Mouse (Mus musculus): ENCODE measurements around the gene Usp35. TPM values are rescaled to one million over a fixed set of nuclear protein-coding genes. Genes with fewer than 3 reads are reported as not detected.

The Usp35 gene
- total and polyA plus RNA-seq, 2 experiments = 1.0 to 1.5 TPM

- TF ChIP-seq POLR2A (IDR thresholded peaks at IDR 0.05; ENCODE audit: extremely low read depth, insufficient read depth, low read length) (no peak), CTCF (IDR thresholded peaks at IDR 0.05; ENCODE audit: low read depth, low read length) (no peak)
- no peaks in the 10 kb centered on the region for H3K36me3 ChIP-seq (ENCODE audit: control insufficient read depth, insufficient read depth, low read length)
- no peak overlapping the region for H3K9ac ChIP-seq (ENCODE audit: low read depth, low read length)
- no peaks in the 10 kb centered on the region for H3K27me3 ChIP-seq (ENCODE audit: control insufficient read depth, insufficient read depth, low read length)
- H3K79me2 ChIP-seq (ENCODE audit: control insufficient read depth, insufficient read depth, low read length) = no peaks in the 10 kb centered on the region
- no peaks in the 10 kb centered on the region for H3K4me1 ChIP-seq (ENCODE audit: control insufficient read depth, insufficient read depth, low read length)
- no peak overlapping the region for H3K4me3 ChIP-seq (ENCODE audit: insufficient read depth, low read depth, low read length)
- no peak overlapping the region for H3K27ac ChIP-seq (replicated peaks; ENCODE audit: insufficient read depth, low read depth, low read length)
- no peak for DNase-seq (ENCODE audit: extremely low read depth, low read depth, low spot score)
- 85% methylated on average over 2 of the region's 2 CpGs for WGBS
These were observed 30.9 kb downstream of the Usp35 start for GRCm38 (mm10) chr7:97300914-97301313.

DNA sequence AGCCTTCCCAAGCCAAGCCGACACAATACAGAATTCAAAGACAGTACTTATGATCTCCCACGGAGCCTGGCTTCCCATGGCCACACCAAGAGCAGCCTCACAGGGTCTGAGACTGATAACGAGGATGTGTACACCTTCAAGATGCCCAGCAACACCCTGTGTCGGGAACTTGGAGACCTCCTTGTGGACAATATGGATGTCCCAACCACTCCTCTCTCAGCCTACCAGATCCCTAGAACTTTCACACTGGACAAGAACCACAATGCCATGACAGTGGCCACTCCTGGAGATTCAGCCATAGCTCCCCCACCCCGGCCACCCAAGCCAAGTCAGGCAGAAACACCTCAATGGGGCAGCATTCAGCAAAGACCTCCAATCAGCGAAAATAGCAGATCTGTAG lies 32.9 kb downstream of the Usp35 start:
- H3K27ac ChIP-seq (replicated peaks; ENCODE audit: insufficient read depth, low read depth, low read length) = no peak overlapping the region
- no peaks in the 10 kb centered on the region for H3K27me3 ChIP-seq (ENCODE audit: control insufficient read depth, insufficient read depth, low read length)
- no peak overlapping the region for H3K9ac ChIP-seq (ENCODE audit: low read depth, low read length)
- H3K36me3 ChIP-seq (ENCODE audit: control insufficient read depth, insufficient read depth, low read length) = no peaks in the 10 kb centered on the region
- H3K4me3 ChIP-seq (ENCODE audit: insufficient read depth, low read depth, low read length) = no peak overlapping the region
- H3K79me2 ChIP-seq (ENCODE audit: control insufficient read depth, insufficient read depth, low read length) = no peaks in the 10 kb centered on the region
- TF ChIP-seq POLR2A (IDR thresholded peaks at IDR 0.05; ENCODE audit: extremely low read depth, insufficient read depth, low read length) = no peak
- TF ChIP-seq CTCF (IDR thresholded peaks at IDR 0.05; ENCODE audit: low read depth, low read length) = no peak
- 86% methylated on average over 6 of the region's 6 CpGs for WGBS
- H3K4me1 ChIP-seq (ENCODE audit: control insufficient read depth, insufficient read depth, low read length) = no peaks in the 10 kb centered on the region
- DNase-seq (ENCODE audit: extremely low read depth, low read depth, low spot score) = no peak

DNA sequence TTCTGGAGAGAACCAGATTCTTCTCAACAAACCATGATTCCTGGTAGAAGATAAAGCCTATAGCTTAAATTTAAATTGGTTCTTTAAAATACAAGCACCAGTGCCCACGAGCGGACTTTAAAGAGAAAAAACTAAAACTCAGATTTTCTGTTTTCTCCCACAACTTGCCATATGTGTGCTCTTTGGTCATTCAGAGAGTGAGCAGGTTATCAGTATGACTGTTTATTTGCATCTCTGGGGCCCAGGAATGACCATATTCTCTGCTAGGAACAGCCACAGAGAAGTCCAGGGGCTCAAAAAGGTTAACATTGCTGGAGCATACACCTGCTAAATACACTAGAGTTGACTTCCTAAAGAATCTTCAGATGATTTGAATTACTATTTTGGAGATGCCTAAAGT lies 33.5 kb downstream of the Usp35 start:
- WGBS = 91% methylated on average over 2 of the region's 2 CpGs
- Histone ChIP-seq H3K4me3 (ENCODE audit: insufficient read depth, low read depth, low read length) (no peak overlapping the region), H3K9ac (ENCODE audit: low read depth, low read length) (no peak overlapping the region), H3K79me2 (ENCODE audit: control insufficient read depth, insufficient read depth, low read length) (no peaks in the 10 kb centered on the region), H3K27ac (replicated peaks; ENCODE audit: insufficient read depth, low read depth, low read length) (no peak overlapping the region), H3K4me1 (ENCODE audit: control insufficient read depth, insufficient read depth, low read length) (no peaks in the 10 kb centered on the region), H3K27me3 (ENCODE audit: control insufficient read depth, insufficient read depth, low read length) (no peaks in the 10 kb centered on the region), H3K36me3 (ENCODE audit: control insufficient read depth, insufficient read depth, low read length) (no peaks in the 10 kb centered on the region)
- TF ChIP-seq POLR2A (IDR thresholded peaks at IDR 0.05; ENCODE audit: extremely low read depth, insufficient read depth, low read length) (no peak), CTCF (IDR thresholded peaks at IDR 0.05; ENCODE audit: low read depth, low read length) (no peak)
- no peak for DNase-seq (ENCODE audit: extremely low read depth, low read depth, low spot score)

DNA sequence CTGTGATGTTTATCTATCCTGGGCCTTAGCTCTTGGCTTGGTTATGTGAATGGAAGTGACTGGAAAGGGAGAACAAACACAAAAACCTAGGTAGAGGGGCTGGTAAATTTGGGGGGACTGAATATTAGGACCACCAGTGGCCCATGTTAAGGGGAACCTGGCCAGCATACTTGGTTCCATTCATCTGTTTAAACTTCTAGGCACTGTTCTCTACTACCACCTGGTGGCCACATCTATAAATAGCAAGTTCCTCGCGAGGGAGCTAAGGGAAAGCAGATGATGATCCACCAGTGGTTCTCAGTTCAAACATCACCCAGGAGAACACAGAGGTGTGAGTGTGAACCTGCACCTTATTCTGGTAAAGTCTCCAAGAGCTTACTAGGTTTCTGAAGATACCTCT lies 34.4 kb downstream of the Usp35 start:
- Histone ChIP-seq H3K79me2 (ENCODE audit: control insufficient read depth, insufficient read depth, low read length) (no peaks in the 10 kb centered on the region), H3K27ac (replicated peaks; ENCODE audit: insufficient read depth, low read depth, low read length) (no peak overlapping the region), H3K9ac (ENCODE audit: low read depth, low read length) (no peak overlapping the region), H3K36me3 (ENCODE audit: control insufficient read depth, insufficient read depth, low read length) (no peaks in the 10 kb centered on the region), H3K27me3 (ENCODE audit: control insufficient read depth, insufficient read depth, low read length) (no peaks in the 10 kb centered on the region), H3K4me1 (ENCODE audit: control insufficient read depth, insufficient read depth, low read length) (no peaks in the 10 kb centered on the region), H3K4me3 (ENCODE audit: insufficient read depth, low read depth, low read length) (no peak overlapping the region)
- DNase-seq (ENCODE audit: extremely low read depth, low read depth, low spot score) = peak; percentile 22
- 2% methylated on average over 2 of the region's 2 CpGs for WGBS
- TF ChIP-seq CTCF (IDR thresholded peaks at IDR 0.05; ENCODE audit: low read depth, low read length) = peak; percentile 61
- TF ChIP-seq POLR2A (IDR thresholded peaks at IDR 0.05; ENCODE audit: extremely low read depth, insufficient read depth, low read length) = no peak

- Histone ChIP-seq H3K9ac (ENCODE audit: low read depth, low read length) (no peak overlapping the region), H3K4me3 (ENCODE audit: insufficient read depth, low read depth, low read length) (no peak overlapping the region), H3K4me1 (ENCODE audit: control insufficient read depth, insufficient read depth, low read length) (no peaks in the 10 kb centered on the region), H3K27me3 (ENCODE audit: control insufficient read depth, insufficient read depth, low read length) (no peaks in the 10 kb centered on the region), H3K79me2 (ENCODE audit: control insufficient read depth, insufficient read depth, low read length) (no peaks in the 10 kb centered on the region), H3K27ac (replicated peaks; ENCODE audit: insufficient read depth, low read depth, low read length) (no peak overlapping the region), H3K36me3 (ENCODE audit: control insufficient read depth, insufficient read depth, low read length) (no peaks in the 10 kb centered on the region)
- TF ChIP-seq CTCF (IDR thresholded peaks at IDR 0.05; ENCODE audit: low read depth, low read length) (no peak), POLR2A (IDR thresholded peaks at IDR 0.05; ENCODE audit: extremely low read depth, insufficient read depth, low read length) (no peak)
- no peak for DNase-seq (ENCODE audit: extremely low read depth, low read depth, low spot score)
- 53% methylated on average over 2 of the region's 2 CpGs for WGBS
These were observed 34.8 kb downstream of the Usp35 start for GRCm38 (mm10) chr7:97296986-97297385.

- no peak overlapping the region for H3K27ac ChIP-seq (replicated peaks; ENCODE audit: insufficient read depth, low read depth, low read length)
- DNase-seq (ENCODE audit: extremely low read depth, low read depth, low spot score) = no peak
- WGBS = 75% methylated on average over 1 of the region's 1 CpGs
- H3K4me1 ChIP-seq (ENCODE audit: control insufficient read depth, insufficient read depth, low read length) = no peaks in the 10 kb centered on the region
- H3K36me3 ChIP-seq (ENCODE audit: control insufficient read depth, insufficient read depth, low read length) = no peaks in the 10 kb centered on the region
- TF ChIP-seq CTCF (IDR thresholded peaks at IDR 0.05; ENCODE audit: low read depth, low read length) (no peak), POLR2A (IDR thresholded peaks at IDR 0.05; ENCODE audit: extremely low read depth, insufficient read depth, low read length) (no peak)
- no peak overlapping the region for H3K4me3 ChIP-seq (ENCODE audit: insufficient read depth, low read depth, low read length)
- no peaks in the 10 kb centered on the region for H3K27me3 ChIP-seq (ENCODE audit: control insufficient read depth, insufficient read depth, low read length)
- H3K9ac ChIP-seq (ENCODE audit: low read depth, low read length) = no peak overlapping the region
- H3K79me2 ChIP-seq (ENCODE audit: control insufficient read depth, insufficient read depth, low read length) = no peaks in the 10 kb centered on the region
These were observed 60.8 kb downstream of the Usp35 start for GRCm38 (mm10) chr7:97271068-97271467.

Data from liver, adult 2 months (tissue).